Mouse (Mus musculus) testis, adult 2 months (tissue): ENCODE results near the gene Alg11.

Experiments
- CTCF ChIP-seq: fragments of 200-500 bp; IDR thresholded peaks from 2 replicates; pipeline ENCODE4 v1.5.1; 2012; ENCODE audit warnings: low read depth, mild to moderate bottlenecking, inconsistent platforms, low read length, moderate library complexity; ENCODE audit not compliant: control insufficient read depth, insufficient read depth, insufficient replicate concordance
- POLR2A ChIP-seq: fragments of 200-500 bp; IDR thresholded peaks from 2 replicates; pipeline ENCODE4 v1.6.1; 2012; ENCODE audit warnings: low read depth, mild to moderate bottlenecking, inconsistent platforms, low read length, moderate library complexity; ENCODE audit not compliant: control insufficient read depth

- TF ChIP-seq CTCF (peak; percentile 20; the same call in 1 of the 2 replicates), POLR2A (no peak)
These were observed 12.6 kb upstream of the Alg11 start for GRCm38 (mm10) chr8:22047699-22048464.
